Mouse (Mus musculus) layer of hippocampus, adult 18-20 months (tissue): ENCODE measurements at regions not wholly inside any gene's neighbourhood (a gene's known extent, or its start where the extent isn't known, plus 50 kb on each side); places are given as distances from the start of the nearest gene placed in this dataset.
"Not testable (repeated sequence)": the region's sequence is repeated elsewhere in the genome, so short reads cannot be mapped to it uniquely, and the experiment has no call there.

Experiments used
- DNase-seq, 2 experiments: peaks; one replicate each; pipeline ENCODE4 v3.0.0; 2022; ENCODE audit warnings: low spot score in 2 of 2
- microRNA-seq, 2 experiments: library from miRNA; unstranded; fragments of <30 nt; microRNA quantifications; one replicate each; pipeline ENCODE4 v1.2.0; 2021

- DNase-seq, result no peak
These were observed 364.0 kb upstream of the Rgs18 start for GRCm38 (mm10) chr1:145139267-145139651.

- DNase-seq, result peak in 1 of 2 experiments; percentile 18
These were observed 363.4 kb upstream of the Rgs18 start for GRCm38 (mm10) chr1:145138452-145139266.

- DNase-seq, result no peak
These were observed 355.8 kb upstream of the Rgs18 start for GRCm38 (mm10) chr1:145131020-145131419.

GRCm38 (mm10) chr1:145113171-145113570 lies 337.9 kb upstream of the Rgs18 start:
- no peak for DNase-seq

- DNase-seq, result not testable (repeated sequence)
These were observed 331.5 kb upstream of the Rgs18 start for GRCm38 (mm10) chr1:145106771-145107170.

- no peak for DNase-seq
These were observed 290.1 kb upstream of the Rgs18 start for GRCm38 (mm10) chr1:145065255-145065854.

- DNase-seq, result no peak
These were observed 289.1 kb upstream of the Rgs18 start for GRCm38 (mm10) chr1:145064384-145064783.

GRCm38 (mm10) chr1:145015623-145016022 lies 240.4 kb upstream of the Rgs18 start:
- DNase-seq, result peak in 1 of 2 experiments; percentile 10

GRCm38 (mm10) chr1:145010833-145011232 lies 235.6 kb upstream of the Rgs18 start:
- no peak for DNase-seq

- no peak for DNase-seq
These were observed 202.9 kb upstream of the Rgs18 start for GRCm38 (mm10) chr1:144978167-144978566.

GRCm38 (mm10) chr1:144965736-144966135 lies 190.5 kb upstream of the Rgs18 start:
- no peak for DNase-seq

GRCm38 (mm10) chr1:144939006-144939405 lies 163.8 kb upstream of the Rgs18 start:
- DNase-seq, result no peak

GRCm38 (mm10) chr1:144926136-144926535 lies 150.9 kb upstream of the Rgs18 start:
- peak in 1 of 2 experiments; percentile 8 for DNase-seq

- DNase-seq, result no peak
These were observed 141.3 kb upstream of the Rgs18 start for GRCm38 (mm10) chr1:144916568-144916967.

- DNase-seq, result no peak
These were observed 127.8 kb upstream of the Rgs18 start for GRCm38 (mm10) chr1:144902987-144903386.

- no peak for DNase-seq
These were observed 108.4 kb upstream of the Rgs18 start for GRCm38 (mm10) chr1:144883633-144884032.

- DNase-seq, result no peak
These were observed 86.9 kb upstream of the Rgs18 start for GRCm38 (mm10) chr1:144862133-144862532.

Small RNA genes in the stretch of these regions (microRNA-seq; reads per million reads assigned to microRNA genes)
- gene Gm25708, result 0 reads per million in 2 experiments
